Mouse (Mus musculus) ES-Bruce4 (cell line): ENCODE results near the gene Rpusd3. TPM values are rescaled to one million over a fixed set of nuclear protein-coding genes. Genes with fewer than 3 reads are reported as not detected.

Source experiments
- H3K27ac ChIP-seq: 2 replicates; pipeline ENCODE4 v1.5.1; 2012; ENCODE audit warnings: low read length, inconsistent platforms; ENCODE audit not compliant: insufficient read depth
- H3K27me3 ChIP-seq: 2 replicates; pipeline ENCODE4 v1.6.1; 2012; ENCODE audit warnings: mild to moderate bottlenecking, low read length, inconsistent platforms; ENCODE audit not compliant: control insufficient read depth, poor library complexity, insufficient read depth, severe bottlenecking
- H3K36me3 ChIP-seq: 2 replicates; pipeline ENCODE4 v1.6.1; 2012; ENCODE audit warnings: inconsistent platforms, mild to moderate bottlenecking, low read length, moderate library complexity; ENCODE audit not compliant: control insufficient read depth, poor library complexity, insufficient read depth, severe bottlenecking
- H3K4me1 ChIP-seq: one replicate; pipeline ENCODE4 v1.8.1; 2011; ENCODE audit warnings: low read length; ENCODE audit not compliant: control insufficient read depth, insufficient read depth
- H3K4me3 ChIP-seq: 2 replicates; pipeline ENCODE4 v1.5.1; 2011; ENCODE audit warnings: low read depth, mild to moderate bottlenecking, low read length
- H3K9ac ChIP-seq: 2 replicates; pipeline ENCODE4 v1.6.1; 2012; ENCODE audit warnings: low read depth, mild to moderate bottlenecking, inconsistent platforms; ENCODE audit not compliant: poor library complexity, severe bottlenecking
- H3K9me3 ChIP-seq: replicated peaks from 2 replicates; pipeline ENCODE4 v1.6.1; 2012; ENCODE audit warnings: mild to moderate bottlenecking, low read length, inconsistent platforms; ENCODE audit not compliant: control insufficient read depth, poor library complexity, insufficient read depth, severe bottlenecking
- CTCF ChIP-seq: IDR thresholded peaks from one replicate; pipeline ENCODE4 v1.8.1; 2011; ENCODE audit warnings: low read depth, low read length
- EP300 ChIP-seq: IDR thresholded peaks from 2 replicates; pipeline ENCODE4 v1.6.1; 2011; ENCODE audit warnings: low read depth, low read length; ENCODE audit not compliant: insufficient read depth
- POLR2A ChIP-seq: IDR thresholded peaks from one replicate; pipeline ENCODE4 v1.8.1; 2011; ENCODE audit warnings: low read length; ENCODE audit not compliant: insufficient read depth
- polyA plus RNA-seq: library from polyadenylated mRNA; stranded (reverse); fragments of >200 nt; gene quantifications from 2 replicates; pipeline ENCODE4 v1.2.4, GENCODE M21; 2011; ENCODE audit warnings: low read depth; ENCODE audit not compliant: missing spikeins, insufficient read depth, insufficient read length

Gene Rpusd3
- polyA plus RNA-seq, 1 experiment, result 13.8 TPM

DNA sequence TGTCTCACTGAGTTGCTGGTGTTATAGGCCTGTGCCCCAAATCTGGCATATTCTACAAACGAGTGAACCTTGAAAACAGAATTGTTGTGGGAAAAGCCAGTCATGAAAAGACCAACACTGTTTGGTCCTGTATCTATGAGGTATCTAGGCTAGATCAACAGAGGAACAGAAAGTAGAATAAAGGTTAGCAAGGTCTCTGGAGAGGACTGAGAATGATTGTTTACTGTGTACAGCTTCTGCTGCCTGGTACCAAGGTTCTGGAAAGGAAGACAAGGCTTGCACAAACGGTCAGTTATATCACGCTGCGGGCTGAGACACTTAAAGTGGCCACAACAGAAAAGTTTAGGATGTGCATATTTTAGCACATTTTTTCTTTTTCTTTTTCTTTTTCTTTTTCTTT, 7.6 kb upstream of the Rpusd3 start:
- H3K36me3 ChIP-seq, result no peaks in the 10 kb centered on the region
- no peaks in the 10 kb centered on the region for H3K27me3 ChIP-seq
- no peak overlapping the region for H3K9ac ChIP-seq
- TF ChIP-seq POLR2A, result no peak
- TF ChIP-seq CTCF, result no peak
- no peak overlapping the region for H3K27ac ChIP-seq
- H3K9me3 ChIP-seq, result no peaks in the 10 kb centered on the region
- no peaks in the 10 kb centered on the region for H3K4me1 ChIP-seq
- no peak overlapping the region for H3K4me3 ChIP-seq

DNA sequence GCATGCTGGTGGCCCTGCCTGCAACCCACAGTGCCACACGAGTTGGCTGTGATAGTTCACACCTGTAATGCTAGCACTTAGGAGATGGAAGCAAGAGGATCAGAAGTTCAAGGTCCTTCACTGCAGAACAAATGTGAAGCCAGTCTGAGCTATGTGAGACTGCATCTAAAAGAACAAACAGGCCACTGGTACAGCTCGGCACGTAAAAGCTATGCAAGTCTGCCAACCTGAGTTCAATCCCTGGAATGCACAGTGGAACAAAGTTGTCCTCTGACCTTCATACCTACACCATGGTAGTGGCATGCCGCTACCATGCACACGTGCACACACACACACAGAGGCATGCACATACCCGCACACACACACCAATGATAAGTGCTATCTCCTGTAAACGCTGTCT, 5.0 kb upstream of the Rpusd3 start:
- no peaks in the 10 kb centered on the region for H3K9me3 ChIP-seq

DNA sequence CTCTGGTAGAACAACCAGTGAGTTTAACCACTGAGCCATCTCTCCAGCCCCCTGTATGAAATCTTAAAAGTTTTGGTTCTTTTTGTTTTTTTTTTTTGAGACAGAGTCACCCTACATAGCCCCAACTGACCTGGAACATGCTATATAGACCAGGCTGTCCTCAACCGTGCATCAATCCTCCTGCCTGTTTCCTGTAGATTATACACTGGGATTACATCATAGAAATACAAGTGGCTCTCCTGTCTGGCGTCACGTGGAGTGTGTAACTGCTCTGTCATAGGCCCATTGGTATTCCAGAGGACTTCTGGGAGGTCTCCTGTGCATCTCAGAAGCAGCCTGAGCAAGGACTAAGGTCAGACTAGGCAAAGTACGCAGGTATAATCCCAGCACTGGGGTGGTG, 3.9 kb upstream of the Rpusd3 start:
- H3K9me3 ChIP-seq, result no peaks in the 10 kb centered on the region
- TF ChIP-seq CTCF, result no peak
- no peak for TF ChIP-seq POLR2A
- no peak for TF ChIP-seq EP300
- H3K9ac ChIP-seq, result no peak overlapping the region
- no peaks in the 10 kb centered on the region for H3K4me1 ChIP-seq
- H3K27ac ChIP-seq, result no peak overlapping the region
- no peaks in the 10 kb centered on the region for H3K27me3 ChIP-seq
- no peaks in the 10 kb centered on the region for H3K36me3 ChIP-seq
- H3K4me3 ChIP-seq, result no peak overlapping the region

More for the DNA sequence above, 5.0 kb upstream of the Rpusd3 start:
- Histone ChIP-seq H3K4me3 (no peak overlapping the region), H3K36me3 (no peaks in the 10 kb centered on the region), H3K4me1 (no peaks in the 10 kb centered on the region), H3K27me3 (no peaks in the 10 kb centered on the region), H3K9ac (no peak overlapping the region), H3K27ac (no peak overlapping the region)
- TF ChIP-seq CTCF (no peak), EP300 (no peak), POLR2A (no peak)

DNA sequence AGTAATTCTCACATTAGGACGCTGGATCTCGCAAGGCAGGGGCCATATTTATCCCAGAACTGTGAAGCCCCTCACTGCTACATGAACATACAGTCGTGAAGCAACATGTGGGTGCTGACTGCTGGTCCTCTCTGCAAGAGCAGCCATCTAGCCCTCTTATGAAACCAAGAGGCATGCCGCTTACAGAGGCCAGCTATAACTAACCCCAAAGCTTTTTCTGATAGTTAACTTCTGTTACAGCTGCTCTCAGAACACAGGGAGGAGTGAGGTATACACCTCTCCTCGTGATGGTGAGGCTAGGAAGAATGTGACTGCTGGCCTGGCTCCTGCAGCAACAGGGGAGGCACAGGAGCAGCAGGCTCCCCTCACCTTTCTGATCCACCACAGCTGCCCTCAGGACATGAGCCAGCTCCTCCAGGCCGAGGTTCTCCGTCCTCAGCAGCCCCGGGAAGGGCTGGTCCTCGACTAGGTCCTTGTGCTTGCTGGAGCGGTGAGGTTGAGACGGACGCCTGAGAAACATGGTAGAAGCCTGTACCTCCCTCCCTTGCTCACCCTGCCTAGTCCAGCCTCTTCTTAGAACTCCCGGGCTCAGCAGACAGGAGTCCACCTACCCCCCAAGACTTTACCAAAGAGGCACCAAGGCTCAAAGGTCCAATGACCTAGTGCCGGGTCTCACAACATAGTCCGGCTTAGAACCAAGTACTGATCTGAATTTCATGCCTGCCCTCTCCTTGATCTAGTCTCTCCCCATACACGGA, 520 bp downstream of the Rpusd3 start:
- Histone ChIP-seq H3K4me3 (peak overlapping the region; percentile 83), H3K9ac (peak overlapping the region; percentile 71), H3K4me1 (no peaks in the 10 kb centered on the region), H3K36me3 (no peaks in the 10 kb centered on the region), H3K9me3 (no peaks in the 10 kb centered on the region), H3K27me3 (no peaks in the 10 kb centered on the region), H3K27ac (no peak overlapping the region)
- TF ChIP-seq CTCF (no peak), EP300 (no peak)

DNA sequence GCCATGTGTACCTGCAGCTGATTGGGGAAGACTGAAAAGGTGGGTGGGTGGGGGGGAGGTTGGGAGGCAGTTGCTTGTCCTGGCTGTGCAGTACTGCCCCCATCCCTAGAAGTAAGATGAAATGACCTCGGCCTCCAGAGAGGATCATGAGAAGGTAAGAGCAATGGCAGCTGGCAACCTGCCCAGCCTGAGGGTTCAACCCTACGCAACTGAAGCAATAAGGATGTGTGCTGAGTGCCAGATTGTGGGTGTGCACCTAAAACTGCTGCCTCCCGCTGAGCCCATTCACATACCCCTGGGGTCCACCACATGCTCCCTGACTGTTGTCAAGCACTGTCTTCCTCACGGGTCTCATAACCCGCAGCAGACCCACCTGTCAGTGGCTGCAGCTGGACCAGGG, 2.7 kb downstream of the Rpusd3 start:
- TF ChIP-seq EP300 (no peak), CTCF (no peak), POLR2A (no peak)
- H3K36me3 ChIP-seq, result no peaks in the 10 kb centered on the region
- H3K4me1 ChIP-seq, result peaks cover 2% of the 10 kb centered on the region
- no peaks in the 10 kb centered on the region for H3K9me3 ChIP-seq
- H3K4me3 ChIP-seq, result no peak overlapping the region
- no peak overlapping the region for H3K27ac ChIP-seq
- H3K9ac ChIP-seq, result no peak overlapping the region
- H3K27me3 ChIP-seq, result no peaks in the 10 kb centered on the region

DNA sequence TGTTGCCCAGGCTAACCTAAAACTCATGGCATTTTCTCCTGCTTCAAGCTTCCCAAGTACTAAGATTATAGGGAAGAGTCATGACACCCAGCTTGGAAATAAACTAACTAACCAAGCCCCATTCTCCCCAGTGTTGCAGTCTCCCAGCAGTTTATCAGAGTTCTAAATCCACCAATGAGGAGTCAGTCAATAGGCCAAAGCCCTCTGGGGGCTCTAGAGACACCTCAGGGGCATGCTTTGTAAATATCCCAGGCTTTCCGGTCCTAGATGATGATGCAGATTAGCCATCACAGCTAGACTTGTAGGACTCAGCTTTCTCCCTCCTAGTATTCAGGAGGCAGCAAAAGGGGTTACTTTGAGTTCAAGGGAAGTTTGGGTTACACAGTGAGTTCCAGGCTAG, 9.1 kb downstream of the Rpusd3 start:
- TF ChIP-seq EP300 (no peak), CTCF (no peak), POLR2A (no peak)
- no peak overlapping the region for H3K9ac ChIP-seq
- no peaks in the 10 kb centered on the region for H3K9me3 ChIP-seq
- H3K27ac ChIP-seq, result 0 out of 2 replicates have a peak overlapping the region, but pooled peaks have one; percentile 14
- no peaks in the 10 kb centered on the region for H3K27me3 ChIP-seq
- peaks cover 2% of the 10 kb centered on the region for H3K4me1 ChIP-seq
- no peaks in the 10 kb centered on the region for H3K36me3 ChIP-seq
- no peak overlapping the region for H3K4me3 ChIP-seq
